Mouse (Mus musculus): ENCODE results near the gene Manf. TPM values are rescaled to one million over a fixed set of nuclear protein-coding genes. Genes with fewer than 3 reads are reported as not detected.

The Manf gene
- 165 and 166 TPM in 2 replicates for polyA plus RNA-seq (2014; fragmentation: Nextera tagmentation; extraction: Ambion mirVana)

DNA sequence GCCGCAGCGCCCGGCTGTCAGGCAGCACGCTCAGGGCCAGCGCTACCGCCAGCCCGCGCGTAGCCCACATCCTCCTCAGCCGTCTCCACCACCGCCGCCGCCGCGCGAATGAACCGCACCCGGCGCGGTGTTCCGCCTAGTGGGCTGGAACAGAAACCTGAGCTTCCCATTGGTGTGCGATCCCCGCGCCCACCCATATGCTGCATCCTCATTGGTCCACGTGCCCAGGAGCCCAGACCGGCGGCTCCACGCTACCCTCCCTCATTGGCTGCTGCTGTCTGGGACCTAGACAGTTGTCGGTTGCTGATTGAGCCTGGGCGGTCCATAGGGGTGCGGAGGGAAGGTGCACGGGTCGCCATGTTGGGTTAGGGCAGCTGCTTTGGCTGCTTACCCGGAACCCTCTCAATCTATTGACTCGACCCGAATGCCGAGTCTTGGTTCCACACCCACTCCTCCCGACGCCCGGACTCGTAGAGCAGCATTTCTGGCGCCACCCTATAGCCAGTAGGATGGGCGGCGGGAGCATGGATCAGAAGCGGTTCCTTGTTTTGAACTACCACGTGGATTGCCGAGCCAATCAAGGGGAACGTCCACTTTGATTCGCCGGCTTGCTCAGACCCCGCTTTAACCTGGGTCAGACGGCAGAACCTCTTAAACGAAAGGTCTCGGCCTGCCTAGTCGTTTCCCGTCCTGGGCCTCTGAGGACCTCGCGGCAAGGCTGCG lies at the start of gene Manf:
TSS of gene Manf (minus strand) at position 151 of the 723 bp plus-strand sequence.
- Histone ChIP-seq H3K27ac (ENCODE audit: low read depth, low read length) (peak within 1 kb of the TSS; percentile 91), H3K27me3 (ENCODE audit: control insufficient read depth, insufficient read depth, low read length) (no peaks in the 10 kb centered on the region), H3K36me3 (ENCODE audit: control insufficient read depth, insufficient read depth, low read length) (peaks cover 28% of the 10 kb centered on the region), H3K4me3 (ENCODE audit: low read depth, low read length) (peak within 1 kb of the TSS; percentile 90), H3K9ac (replicated peaks; ENCODE audit: low read depth, low read length) (peak within 1 kb of the TSS; percentile 95), H3K9me3 (ENCODE audit: control insufficient read depth, low read length) (no peaks in the 10 kb centered on the region), H3K4me2 (ENCODE audit: low read depth, low read length) (peak within 1 kb of the TSS; percentile 89), H3K4me1 (ENCODE audit: control insufficient read depth, insufficient read depth, low read length) (peaks cover 20% of the 10 kb centered on the region)
- under 1% methylated on average over 59 of the region's 59 CpGs for WGBS
- peak; percentile 99 for ATAC-seq (ENCODE audit: low read depth)

- Histone ChIP-seq H3K27me3 (ENCODE audit: control insufficient read depth, insufficient read depth, low read length) (no peaks in the 10 kb centered on the region), H3K36me3 (ENCODE audit: control insufficient read depth, insufficient read depth, low read length) (peaks cover 18% of the 10 kb centered on the region), H3K4me1 (ENCODE audit: control insufficient read depth, insufficient read depth, low read length) (no peaks in the 10 kb centered on the region), H3K9ac (replicated peaks; ENCODE audit: low read depth, low read length) (no peak overlapping the region), H3K27ac (ENCODE audit: low read depth, low read length) (no peak overlapping the region), H3K9me3 (ENCODE audit: control insufficient read depth, low read length) (no peaks in the 10 kb centered on the region), H3K4me2 (ENCODE audit: low read depth, low read length) (no peak overlapping the region), H3K4me3 (ENCODE audit: low read depth, low read length) (no peak overlapping the region)
- no peak for ATAC-seq (ENCODE audit: low read depth)
- 85% methylated on average over 1 of the region's 1 CpGs for WGBS
These were observed 43.2 kb upstream of the Manf start for GRCm38 (mm10) chr9:106934998-106935397.

DNA sequence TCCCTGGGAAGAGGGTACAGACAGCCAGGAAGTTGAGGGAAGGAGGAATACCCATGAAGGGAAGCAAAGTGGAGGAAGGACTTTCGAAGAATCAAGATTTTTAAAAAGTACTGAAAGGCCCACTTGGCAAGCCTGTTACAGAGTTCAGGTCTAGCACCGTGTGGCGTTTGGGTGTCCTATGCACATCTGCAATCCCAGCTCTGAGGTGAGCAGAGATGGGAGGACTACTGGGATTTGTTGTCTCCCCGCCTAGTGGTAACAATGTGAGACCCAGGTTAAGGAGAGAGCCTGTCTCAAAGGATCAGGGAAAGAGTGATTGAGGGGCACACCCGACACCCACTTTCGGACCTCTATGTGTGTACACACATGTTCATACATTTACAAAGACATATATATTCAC lies 23.1 kb upstream of the Manf start:
- no peak for ATAC-seq (ENCODE audit: low read depth)
- H3K4me2 ChIP-seq (ENCODE audit: low read depth, low read length) = no peak overlapping the region
- 91% methylated on average over 6 of the region's 6 CpGs for whole genome bisulfite sequencing
- no peaks in the 10 kb centered on the region for H3K36me3 ChIP-seq (ENCODE audit: control insufficient read depth, insufficient read depth, low read length)
- no peak overlapping the region for H3K9ac ChIP-seq (replicated peaks; ENCODE audit: low read depth, low read length)
- H3K4me1 ChIP-seq (ENCODE audit: control insufficient read depth, insufficient read depth, low read length) = no peaks in the 10 kb centered on the region
- no peaks in the 10 kb centered on the region for H3K9me3 ChIP-seq (ENCODE audit: control insufficient read depth, low read length)
- no peaks in the 10 kb centered on the region for H3K27me3 ChIP-seq (ENCODE audit: control insufficient read depth, insufficient read depth, low read length)
- no peak overlapping the region for H3K4me3 ChIP-seq (ENCODE audit: low read depth, low read length)
- no peak overlapping the region for H3K27ac ChIP-seq (ENCODE audit: low read depth, low read length)

DNA sequence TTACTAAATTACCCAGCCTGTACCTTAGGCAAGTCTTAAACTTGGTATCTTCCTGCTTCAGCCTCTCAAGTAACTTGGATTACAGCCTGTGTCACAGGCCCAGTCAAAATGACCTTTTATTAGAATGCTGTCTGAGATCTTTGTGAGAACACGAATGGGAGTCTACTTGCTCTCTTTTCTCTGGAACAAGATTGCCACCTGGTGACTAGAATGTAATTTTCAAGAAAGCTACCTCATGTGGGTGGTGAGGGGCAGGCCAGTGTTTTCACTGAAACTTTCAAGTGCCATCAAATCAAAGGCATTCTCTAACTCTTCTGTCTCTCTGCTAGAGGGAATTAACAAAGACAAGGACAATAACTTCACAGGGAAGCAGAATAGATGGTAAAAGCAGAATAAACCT lies 22.0 kb upstream of the Manf start:
- Histone ChIP-seq H3K27ac (ENCODE audit: low read depth, low read length) (no peak overlapping the region), H3K4me3 (ENCODE audit: low read depth, low read length) (no peak overlapping the region), H3K36me3 (ENCODE audit: control insufficient read depth, insufficient read depth, low read length) (no peaks in the 10 kb centered on the region), H3K4me2 (ENCODE audit: low read depth, low read length) (no peak overlapping the region), H3K27me3 (ENCODE audit: control insufficient read depth, insufficient read depth, low read length) (no peaks in the 10 kb centered on the region), H3K4me1 (ENCODE audit: control insufficient read depth, insufficient read depth, low read length) (no peaks in the 10 kb centered on the region), H3K9ac (replicated peaks; ENCODE audit: low read depth, low read length) (no peak overlapping the region), H3K9me3 (ENCODE audit: control insufficient read depth, low read length) (no peaks in the 10 kb centered on the region)
- WGBS = 10% methylated on average over 1 of the region's 1 CpGs
- ATAC-seq (ENCODE audit: low read depth) = no peak

DNA sequence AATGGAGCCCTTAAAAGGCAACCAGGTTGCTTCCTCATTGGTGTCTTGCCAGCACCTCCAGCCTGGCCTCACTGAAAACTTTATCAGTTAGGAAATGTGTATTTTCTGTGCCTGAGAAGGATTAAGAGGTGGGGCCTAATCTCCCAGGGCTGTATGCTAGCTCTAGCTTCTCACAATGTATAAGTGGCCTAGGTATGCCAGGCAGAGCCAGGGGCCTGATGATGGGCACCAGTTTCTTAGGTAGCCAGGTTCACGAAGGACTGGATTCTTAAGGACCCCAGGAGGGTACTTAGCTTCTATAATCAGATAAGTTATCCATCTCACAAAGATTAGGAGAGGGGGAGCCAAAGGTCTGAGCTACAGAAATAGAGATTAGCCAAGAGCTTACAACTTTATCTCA lies 19.8 kb upstream of the Manf start:
- WGBS = 83% methylated on average over 1 of the region's 1 CpGs

GRCm38 (mm10) chr9:106908715-106909114 lies 16.9 kb upstream of the Manf start:
- no peak overlapping the region for H3K4me3 ChIP-seq (ENCODE audit: low read depth, low read length)
- 60% methylated on average over 5 of the region's 5 CpGs for WGBS
- no peaks in the 10 kb centered on the region for H3K9me3 ChIP-seq (ENCODE audit: control insufficient read depth, low read length)
- no peak overlapping the region for H3K9ac ChIP-seq (replicated peaks; ENCODE audit: low read depth, low read length)
- no peaks in the 10 kb centered on the region for H3K4me1 ChIP-seq (ENCODE audit: control insufficient read depth, insufficient read depth, low read length)
- no peak overlapping the region for H3K27ac ChIP-seq (ENCODE audit: low read depth, low read length)
- ATAC-seq (ENCODE audit: low read depth) = no peak
- no peaks in the 10 kb centered on the region for H3K27me3 ChIP-seq (ENCODE audit: control insufficient read depth, insufficient read depth, low read length)
- no peak overlapping the region for H3K4me2 ChIP-seq (ENCODE audit: low read depth, low read length)
- H3K36me3 ChIP-seq (ENCODE audit: control insufficient read depth, insufficient read depth, low read length) = peaks cover 9% of the 10 kb centered on the region

More for the DNA sequence above, 19.8 kb upstream of the Manf start:
- no peak overlapping the region for H3K9ac ChIP-seq (replicated peaks; ENCODE audit: low read depth, low read length)
- no peaks in the 10 kb centered on the region for H3K9me3 ChIP-seq (ENCODE audit: control insufficient read depth, low read length)
- no peak overlapping the region for H3K27ac ChIP-seq (ENCODE audit: low read depth, low read length)
- H3K4me2 ChIP-seq (ENCODE audit: low read depth, low read length) = no peak overlapping the region
- H3K4me1 ChIP-seq (ENCODE audit: control insufficient read depth, insufficient read depth, low read length) = no peaks in the 10 kb centered on the region
- H3K27me3 ChIP-seq (ENCODE audit: control insufficient read depth, insufficient read depth, low read length) = no peaks in the 10 kb centered on the region
- H3K36me3 ChIP-seq (ENCODE audit: control insufficient read depth, insufficient read depth, low read length) = peaks cover 7% of the 10 kb centered on the region
- ATAC-seq (ENCODE audit: low read depth) = no peak
- no peak overlapping the region for H3K4me3 ChIP-seq (ENCODE audit: low read depth, low read length)

GRCm38 (mm10) chr9:106908174-106908573 lies 16.4 kb upstream of the Manf start:
- whole genome bisulfite sequencing = 82% methylated on average over 3 of the region's 3 CpGs
- Histone ChIP-seq H3K36me3 (ENCODE audit: control insufficient read depth, insufficient read depth, low read length) (peaks cover 9% of the 10 kb centered on the region), H3K4me2 (ENCODE audit: low read depth, low read length) (no peak overlapping the region), H3K4me3 (ENCODE audit: low read depth, low read length) (no peak overlapping the region), H3K9me3 (ENCODE audit: control insufficient read depth, low read length) (no peaks in the 10 kb centered on the region), H3K9ac (replicated peaks; ENCODE audit: low read depth, low read length) (no peak overlapping the region), H3K4me1 (ENCODE audit: control insufficient read depth, insufficient read depth, low read length) (no peaks in the 10 kb centered on the region), H3K27ac (ENCODE audit: low read depth, low read length) (no peak overlapping the region), H3K27me3 (ENCODE audit: control insufficient read depth, insufficient read depth, low read length) (no peaks in the 10 kb centered on the region)
- ATAC-seq (ENCODE audit: low read depth) = no peak

DNA sequence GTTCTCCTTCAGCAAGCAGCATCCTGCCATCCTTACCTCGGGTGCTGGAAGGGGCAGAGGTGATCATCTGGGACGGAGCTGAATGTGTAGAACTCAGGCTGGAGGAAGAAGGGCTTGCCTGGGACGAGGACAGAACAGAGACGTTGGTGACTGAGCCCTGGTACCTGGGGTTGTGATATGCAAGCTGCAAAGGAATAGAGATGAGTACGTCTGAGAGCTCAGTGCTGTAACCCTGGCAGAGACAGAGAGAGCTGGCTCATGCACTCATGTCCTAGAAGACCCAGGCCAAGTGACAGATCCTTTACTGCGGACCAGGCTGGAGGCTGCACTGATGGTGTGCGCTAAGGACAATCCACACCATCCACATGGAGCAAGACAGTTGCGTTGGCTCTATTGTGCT lies 14.8 kb upstream of the Manf start:
- no peak overlapping the region for H3K9ac ChIP-seq (replicated peaks; ENCODE audit: low read depth, low read length)
- 91% methylated on average over 8 of the region's 8 CpGs for WGBS
- no peak overlapping the region for H3K4me3 ChIP-seq (ENCODE audit: low read depth, low read length)
- no peaks in the 10 kb centered on the region for H3K27me3 ChIP-seq (ENCODE audit: control insufficient read depth, insufficient read depth, low read length)
- no peak for ATAC-seq (ENCODE audit: low read depth)
- H3K27ac ChIP-seq (ENCODE audit: low read depth, low read length) = no peak overlapping the region
- peaks cover 9% of the 10 kb centered on the region for H3K36me3 ChIP-seq (ENCODE audit: control insufficient read depth, insufficient read depth, low read length)
- no peak overlapping the region for H3K4me2 ChIP-seq (ENCODE audit: low read depth, low read length)
- H3K9me3 ChIP-seq (ENCODE audit: control insufficient read depth, low read length) = no peaks in the 10 kb centered on the region
- H3K4me1 ChIP-seq (ENCODE audit: control insufficient read depth, insufficient read depth, low read length) = no peaks in the 10 kb centered on the region

- Histone ChIP-seq H3K9me3 (ENCODE audit: control insufficient read depth, low read length) (no peaks in the 10 kb centered on the region), H3K9ac (replicated peaks; ENCODE audit: low read depth, low read length) (no peak overlapping the region), H3K4me2 (ENCODE audit: low read depth, low read length) (no peak overlapping the region), H3K4me3 (ENCODE audit: low read depth, low read length) (no peak overlapping the region), H3K4me1 (ENCODE audit: control insufficient read depth, insufficient read depth, low read length) (no peaks in the 10 kb centered on the region), H3K36me3 (ENCODE audit: control insufficient read depth, insufficient read depth, low read length) (peaks cover 22% of the 10 kb centered on the region), H3K27me3 (ENCODE audit: control insufficient read depth, insufficient read depth, low read length) (no peaks in the 10 kb centered on the region), H3K27ac (ENCODE audit: low read depth, low read length) (no peak overlapping the region)
- 10% methylated on average over 1 of the region's 1 CpGs for WGBS
- peak; percentile 46; the same call in 1 of the 2 replicates for ATAC-seq (ENCODE audit: low read depth)
These were observed 12.0 kb upstream of the Manf start for GRCm38 (mm10) chr9:106903791-106904134.
